8 mouse cellular contexts compared by ENCODE assay signal in the genomic region with DNA sequence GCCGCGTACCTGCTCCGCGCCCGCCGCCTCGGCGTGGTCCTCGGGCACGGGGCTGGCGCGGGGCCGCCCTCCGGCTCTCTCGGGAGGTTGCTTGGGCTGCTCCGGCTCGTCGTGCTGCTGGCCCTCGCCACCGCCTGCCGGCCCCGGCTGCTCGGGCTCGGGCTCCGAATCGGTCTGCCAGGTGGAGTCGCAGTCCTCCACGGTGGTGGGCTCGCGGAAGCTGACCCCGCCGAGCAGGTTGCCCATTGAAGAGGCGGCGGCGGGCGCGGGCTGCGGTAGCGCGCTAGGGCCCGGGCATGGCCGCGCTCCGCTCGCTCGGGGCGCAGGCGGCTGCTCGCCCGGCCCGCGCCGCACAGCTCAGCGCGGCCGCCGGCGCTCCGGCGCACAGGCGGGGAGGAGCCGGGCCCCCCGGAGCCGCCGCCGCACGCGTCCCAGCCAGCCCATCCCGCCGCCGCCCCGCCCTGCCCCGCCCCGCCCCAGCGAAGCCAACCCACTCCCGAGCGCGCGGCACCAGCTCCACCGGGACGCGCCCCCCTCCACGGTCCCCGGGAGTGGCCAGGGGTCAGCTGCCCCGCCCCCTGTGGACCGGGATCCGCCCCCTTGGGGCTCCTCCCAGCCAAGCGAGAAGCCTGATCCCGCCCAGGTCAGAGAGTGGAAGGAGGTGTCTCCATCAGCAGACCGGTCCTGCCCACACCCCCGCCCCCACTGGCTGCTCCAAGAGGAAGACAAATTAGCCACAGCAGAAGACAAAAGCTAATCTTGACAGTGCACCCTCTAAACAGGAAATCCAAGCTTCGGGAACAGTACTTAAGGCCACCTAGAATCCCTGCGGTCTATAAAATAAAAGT. TPM values are rescaled to one million over a fixed set of nuclear protein-coding genes. Genes with fewer than 3 reads are reported as not detected.
DNase-seq lines count a peak whose midpoint lies in the region; ATAC-seq and TF ChIP-seq lines count a peak whose summit lies in the region.

No protein-coding gene starts in this region.

- no peaks in the 10 kb centered on the region for H3K9me3 ChIP-seq in embryonic facial prominence, embryonic 15.5 days (replicated peaks)
- H3K9me3 ChIP-seq in limb, embryonic 14.5 days (ENCODE audit: control insufficient read depth, low read length) = no peaks in the 10 kb centered on the region
- H3K9me3 ChIP-seq in midbrain, postnatal 0 days (ENCODE audit: low read length) = no peaks in the 10 kb centered on the region

- H3K9ac ChIP-seq in embryonic facial prominence, embryonic 15.5 days = peak overlapping the region; percentile 74
- peak overlapping the region; percentile 80 for H3K9ac ChIP-seq in limb, embryonic 14.5 days (ENCODE audit: low read depth, low read length, severe bottlenecking)
- peak overlapping the region; percentile 90 for H3K9ac ChIP-seq in midbrain, postnatal 0 days (replicated peaks; ENCODE audit: low read length, poor library complexity, severe bottlenecking)

- WGBS in bone marrow, adult 2 months = under 1% methylated on average over 76 of the region's 93 CpGs
- under 1% methylated on average over 72 of the region's 93 CpGs for WGBS in embryonic facial prominence, embryonic 15.5 days
- WGBS in limb, embryonic 14.5 days = under 1% methylated on average over 33 of the region's 93 CpGs
- under 1% methylated on average over 67 of the region's 93 CpGs for WGBS in midbrain, postnatal 0 days

- ATAC-seq in embryonic facial prominence, embryonic 15.5 days (ENCODE audit: insufficient number of reproducible peaks, low FRiP score, low TSS enrichment, low read depth) = peak; percentile 98
- ATAC-seq in limb, embryonic 14.5 days (ENCODE audit: low FRiP score, low read depth) = peak; percentile 95
- peak; percentile 94 for ATAC-seq in midbrain, postnatal 0 days (ENCODE audit: low FRiP score)

- no peaks in the 10 kb centered on the region for H3K36me3 ChIP-seq in embryonic facial prominence, embryonic 15.5 days
- H3K36me3 ChIP-seq in limb, embryonic 14.5 days (ENCODE audit: control insufficient read depth, insufficient read depth, low read length) = no peaks in the 10 kb centered on the region
- no peaks in the 10 kb centered on the region for H3K36me3 ChIP-seq in midbrain, postnatal 0 days (ENCODE audit: insufficient read depth, low read length)

- peaks cover 5% of the 10 kb centered on the region; the same call in 1 of the 2 replicates for H3K4me1 ChIP-seq in bone marrow, adult 2 months (ENCODE audit: control insufficient read depth, insufficient read depth, low read length)
- H3K4me1 ChIP-seq in embryonic facial prominence, embryonic 15.5 days = peaks cover 10% of the 10 kb centered on the region; the same call in 1 of the 2 replicates
- H3K4me1 ChIP-seq in limb, embryonic 14.5 days (ENCODE audit: control insufficient read depth, insufficient read depth, low read length) = peaks cover 4% of the 10 kb centered on the region; the same call in 1 of the 2 replicates
- H3K4me1 ChIP-seq in midbrain, postnatal 0 days (ENCODE audit: insufficient read depth, low read length) = peaks cover 8% of the 10 kb centered on the region

- peak; percentile 91 for DNase-seq in 3T3-L1 (ENCODE audit: low read depth, low spot score)
- peak; percentile 98 for DNase-seq in heart, adult 8-10 months (ENCODE audit: low spot score)
- peak; percentile 99 for DNase-seq in kidney, adult 9 months
- peak; percentile 89 for DNase-seq in limb, embryonic 14.5 days (ENCODE audit: low spot score)
- DNase-seq in midbrain, postnatal 0 days (ENCODE audit: low spot score) = peak; percentile 92
- DNase-seq in spleen, postnatal 14 days (ENCODE audit: low spot score in 2 of 2) = peak; percentile 89 to 91

- no peak for TF ChIP-seq CTCF in bone marrow, adult 2 months (IDR thresholded peaks at IDR 0.05; ENCODE audit: control insufficient read depth, insufficient read depth, low read length)
- TF ChIP-seq CTCF in midbrain, postnatal 0 days (IDR thresholded peaks at IDR 0.05) = no peak

- H3K27ac ChIP-seq in bone marrow, adult 2 months (ENCODE audit: control insufficient read depth, insufficient read depth, low read depth, low read length, poor library complexity) = peak overlapping the region; percentile 97
- H3K27ac ChIP-seq in embryonic facial prominence, embryonic 15.5 days (replicated peaks) = peak overlapping the region; percentile 90
- peak overlapping the region; percentile 78 for H3K27ac ChIP-seq in limb, embryonic 14.5 days (replicated peaks; ENCODE audit: low read depth, low read length)
- peak overlapping the region; percentile 81 for H3K27ac ChIP-seq in midbrain, postnatal 0 days (ENCODE audit: low read depth, low read length)

- peak overlapping the region; percentile 90 for H3K4me3 ChIP-seq in bone marrow, adult 2 months (replicated peaks; ENCODE audit: control insufficient read depth, low read depth, low read length)
- peak overlapping the region; percentile 75 for H3K4me3 ChIP-seq in embryonic facial prominence, embryonic 15.5 days (replicated peaks)
- peak overlapping the region; percentile 75 for H3K4me3 ChIP-seq in limb, embryonic 14.5 days (replicated peaks; ENCODE audit: low read length)
- H3K4me3 ChIP-seq in midbrain, postnatal 0 days (ENCODE audit: low read depth, low read length) = peak overlapping the region; percentile 83

- no peaks in the 10 kb centered on the region for H3K27me3 ChIP-seq in embryonic facial prominence, embryonic 15.5 days
- H3K27me3 ChIP-seq in limb, embryonic 14.5 days (ENCODE audit: control insufficient read depth, insufficient read depth, low read length) = no peaks in the 10 kb centered on the region
- no peaks in the 10 kb centered on the region for H3K27me3 ChIP-seq in midbrain, postnatal 0 days (ENCODE audit: insufficient read depth, low read length)

- TF ChIP-seq POLR2A in bone marrow, adult 2 months (IDR thresholded peaks at IDR 0.05; ENCODE audit: borderline replicate concordance, control insufficient read depth, low read depth, low read length) = peak; percentile 61; the same call in 1 of the 2 replicates
- no peak for TF ChIP-seq POLR2A in limb, embryonic 14.5 days (IDR thresholded peaks at IDR 0.05; ENCODE audit: borderline replicate concordance, extremely low read depth, insufficient read depth, insufficient read length)

- peak overlapping the region; percentile 97 for H3K4me2 ChIP-seq in embryonic facial prominence, embryonic 15.5 days (replicated peaks)
- H3K4me2 ChIP-seq in limb, embryonic 14.5 days (replicated peaks; ENCODE audit: low read depth, low read length, severe bottlenecking) = peak overlapping the region; percentile 96
- H3K4me2 ChIP-seq in midbrain, postnatal 0 days (ENCODE audit: low read depth, low read length, poor library complexity, severe bottlenecking) = peak overlapping the region; percentile 96

RNA-seq across cellular contexts. Expression of a gene that starts 14.5 kb away (rescaled TPM):
- polyA plus RNA-seq in bone marrow, adult 2 months (2011; ENCODE audit: insufficient read depth, insufficient read length, low replicate concordance, missing spikeins) = 23.6 and 37.2 TPM in 2 replicates
- polyA plus RNA-seq in embryonic facial prominence, embryonic 15.5 days (2015; fragmentation: Nextera tagmentation; extraction: Ambion mirVana) = 8.7 and 9.6 TPM in 2 replicates
- 10 to 100 TPM; 13.6 to 18.5 (median 17.0) TPM for total RNA-seq in heart, adult 8-10 months (2022)
- 7.8 and 8.3 TPM in 2 replicates for polyA plus RNA-seq in limb, embryonic 14.5 days (2012; rRNA removed)
- polyA plus RNA-seq in limb, embryonic 14.5 days (2014; fragmentation: Nextera tagmentation; extraction: Ambion mirVana) = 11.5 and 13.6 TPM in 2 replicates
- 20.0 and 21.6 TPM in 2 replicates for total RNA-seq in midbrain, postnatal 0 days (2014; rRNA removed)
- polyA plus RNA-seq in midbrain, postnatal 0 days (2015; fragmentation: Nextera tagmentation; extraction: Ambion mirVana) = 11.6 and 17.8 TPM in 2 replicates

Comparison
In these comparisons a context has a peak if more than half of its experiments do, and no peak if none do; other contexts are left out.
1. Peak in every context shown above with its lines: DNase-seq, ATAC-seq, H3K4me3 ChIP-seq and H3K27ac ChIP-seq.